Mouse (Mus musculus) forebrain, embryonic 12.5 days (tissue): Measurements from ENCODE around the gene Vars. TPM values are rescaled to one million over a fixed set of nuclear protein-coding genes. Genes with fewer than 3 reads are reported as not detected.
A peak's percentile ranks its signal among the peaks of the same experiment; 100 is the strongest.

Experiments used
- ATAC-seq: fragments of 200-750 bp; cut with Nextera tagmentation; 2 replicates; pipeline ENCODE4 v1.8.0; 2017; ENCODE audit warnings: moderate TSS enrichment; ENCODE audit not compliant: low FRiP score
- H3K27ac ChIP-seq: fragments of 300-500 bp; sonication (generic); 2 replicates; pipeline ENCODE4 v1.5.1; 2016; ENCODE audit warnings: mild to moderate bottlenecking
- H3K27me3 ChIP-seq: fragments of 300-500 bp; sonication (generic); 2 replicates; pipeline ENCODE4 v1.6.1; 2016; ENCODE audit warnings: mild to moderate bottlenecking
- H3K36me3 ChIP-seq: fragments of 300-500 bp; sonication (generic); replicated peaks from 2 replicates; pipeline ENCODE4 v1.6.1; 2016; ENCODE audit warnings: mild to moderate bottlenecking
- H3K4me1 ChIP-seq: fragments of 300-500 bp; sonication (generic); 2 replicates; pipeline ENCODE4 v1.6.1; 2016
- H3K4me2 ChIP-seq: fragments of 300-500 bp; sonication (generic); 2 replicates; pipeline ENCODE4 v1.6.1; 2016; ENCODE audit warnings: mild to moderate bottlenecking, moderate library complexity
- H3K4me3 ChIP-seq: fragments of 300-500 bp; sonication (generic); replicated peaks from 2 replicates; pipeline ENCODE4 v1.5.1; 2016; ENCODE audit warnings: mild to moderate bottlenecking
- H3K9ac ChIP-seq: fragments of 300-500 bp; sonication (generic); 2 replicates; pipeline ENCODE4 v1.6.1; 2016; ENCODE audit warnings: mild to moderate bottlenecking
- H3K9me3 ChIP-seq: fragments of 300-500 bp; sonication (generic); 2 replicates; pipeline ENCODE4 v1.6.1; 2016
- WGBS: fragments of 180-500 bp; shearing (Covaris S2); methylation state at CpG from one replicate; pipeline ENCODE4 v1.1.7; 2016; 5-methylcytosine and 5-hydroxymethylcytosine counted together
- polyA plus RNA-seq: library from polyadenylated mRNA; unstranded; fragments of >200 nt; fragmentation: Nextera tagmentation; extraction: Ambion mirVana; gene quantifications from 2 replicates; pipeline ENCODE4 v1.2.1, GENCODE M21; 2016

Vars gene
- polyA plus RNA-seq, 1 experiment from 2014 or later: 159 TPM

- Histone ChIP-seq H3K4me2 (peak overlapping the region; percentile 78), H3K4me3 (no peak overlapping the region), H3K27ac (peak overlapping the region; percentile 96), H3K36me3 (peaks cover 16% of the 10 kb centered on the region), H3K27me3 (no peaks in the 10 kb centered on the region), H3K4me1 (peaks cover 65% of the 10 kb centered on the region), H3K9me3 (no peaks in the 10 kb centered on the region), H3K9ac (no peak overlapping the region)
- 81% methylated on average over 5 of the region's 5 CpGs for WGBS
- no peak for ATAC-seq
Observed at GRCm38 (mm10) chr17:35048932-35049440, 48.2 kb downstream of the Vars start.

GRCm38 (mm10) chr17:35049561-35050016 lies 48.8 kb downstream of the Vars start, which contains the start of gene Clic1:
Clic1 (plus strand) TSS chr17:35049966.
- Histone ChIP-seq H3K9me3 (no peaks in the 10 kb centered on the region), H3K27me3 (no peaks in the 10 kb centered on the region), H3K9ac (peak within 1 kb of the TSS; percentile 85), H3K36me3 (peaks cover 22% of the 10 kb centered on the region), H3K27ac (peak within 1 kb of the TSS; percentile 96), H3K4me1 (peaks cover 65% of the 10 kb centered on the region), H3K4me3 (peak within 1 kb of the TSS; percentile 46), H3K4me2 (peak within 1 kb of the TSS; percentile 78)
- ATAC-seq: 0 out of 2 replicates have a peak, but pooled peaks have one; percentile 2
- 3% methylated on average over 11 of the region's 11 CpGs for WGBS

- no peak for ATAC-seq
- under 1% methylated on average over 27 of the region's 27 CpGs for WGBS
Observed at GRCm38 (mm10) chr17:35050126-35050750, 49.5 kb downstream of the Vars start.

GRCm38 (mm10) chr17:35051156-35052086 lies 50.6 kb downstream of the Vars start:
- peak; percentile 56 for ATAC-seq
- H3K9ac ChIP-seq: peak overlapping the region; percentile 85
- H3K9me3 ChIP-seq: no peaks in the 10 kb centered on the region
- H3K4me3 ChIP-seq: peak overlapping the region; percentile 46
- peak overlapping the region; percentile 78 for H3K4me2 ChIP-seq
- 2% methylated on average over 20 of the region's 21 CpGs for WGBS
- H3K36me3 ChIP-seq: peaks cover 39% of the 10 kb centered on the region
- H3K4me1 ChIP-seq: peaks cover 57% of the 10 kb centered on the region
- H3K27me3 ChIP-seq: no peaks in the 10 kb centered on the region
- peak overlapping the region; percentile 96 for H3K27ac ChIP-seq

More at GRCm38 (mm10) chr17:35050126-35050750, 49.5 kb downstream of the Vars start:
- peak overlapping the region; percentile 78 for H3K4me2 ChIP-seq
- H3K4me3 ChIP-seq: peak overlapping the region; percentile 46
- H3K27ac ChIP-seq: peak overlapping the region; percentile 96
- H3K27me3 ChIP-seq: no peaks in the 10 kb centered on the region
- peaks cover 62% of the 10 kb centered on the region for H3K4me1 ChIP-seq
- H3K9ac ChIP-seq: peak overlapping the region; percentile 85
- no peaks in the 10 kb centered on the region for H3K9me3 ChIP-seq
- peaks cover 27% of the 10 kb centered on the region for H3K36me3 ChIP-seq

GRCm38 (mm10) chr17:35052271-35052798 lies 51.5 kb downstream of the Vars start:
- H3K27ac ChIP-seq: peak overlapping the region; percentile 96
- H3K4me2 ChIP-seq: peak overlapping the region; percentile 78
- H3K4me3 ChIP-seq: no peak overlapping the region
- no peaks in the 10 kb centered on the region for H3K27me3 ChIP-seq
- 77% methylated on average over 12 of the region's 12 CpGs for WGBS
- H3K36me3 ChIP-seq: peaks cover 44% of the 10 kb centered on the region
- H3K4me1 ChIP-seq: peaks cover 51% of the 10 kb centered on the region
- H3K9ac ChIP-seq: peak overlapping the region; percentile 85
- H3K9me3 ChIP-seq: no peaks in the 10 kb centered on the region
- no peak for ATAC-seq

GRCm38 (mm10) chr17:35055691-35056495 lies 55.1 kb downstream of the Vars start:
- no peak overlapping the region for H3K4me3 ChIP-seq
- no peak for ATAC-seq
- H3K27ac ChIP-seq: no peak overlapping the region
- no peak overlapping the region for H3K9ac ChIP-seq
- H3K4me2 ChIP-seq: no peak overlapping the region
- WGBS: 90% methylated on average over 7 of the region's 7 CpGs
- H3K4me1 ChIP-seq: peaks cover 43% of the 10 kb centered on the region
- H3K9me3 ChIP-seq: no peaks in the 10 kb centered on the region
- H3K27me3 ChIP-seq: no peaks in the 10 kb centered on the region
- H3K36me3 ChIP-seq: peaks cover 52% of the 10 kb centered on the region

- WGBS: 71% methylated on average over 3 of the region's 3 CpGs
- Histone ChIP-seq H3K4me2 (no peak overlapping the region), H3K36me3 (peaks cover 62% of the 10 kb centered on the region), H3K9me3 (no peaks in the 10 kb centered on the region), H3K4me3 (no peak overlapping the region), H3K27ac (no peak overlapping the region), H3K9ac (no peak overlapping the region), H3K27me3 (no peaks in the 10 kb centered on the region), H3K4me1 (peaks cover 33% of the 10 kb centered on the region)
- ATAC-seq: no peak
Observed at GRCm38 (mm10) chr17:35057090-35057489, 56.3 kb downstream of the Vars start.

- Histone ChIP-seq H3K4me3 (peak overlapping the region; percentile 77), H3K27me3 (peaks cover 5% of the 10 kb centered on the region), H3K4me1 (peaks cover 23% of the 10 kb centered on the region), H3K9ac (no peak overlapping the region), H3K4me2 (no peak overlapping the region), H3K27ac (peak overlapping the region; percentile 94), H3K36me3 (peaks cover 61% of the 10 kb centered on the region), H3K9me3 (no peaks in the 10 kb centered on the region)
- 68% methylated on average over 9 of the region's 9 CpGs for whole genome bisulfite sequencing
- ATAC-seq: no peak; the same call in 1 of the 2 replicates
Observed at GRCm38 (mm10) chr17:35058316-35058715, 57.5 kb downstream of the Vars start.

GRCm38 (mm10) chr17:35058911-35059892 lies 58.4 kb downstream of the Vars start, which contains the start of gene Ddah2:
Ddah2 (plus strand) TSS chr17:35059035.
- ATAC-seq: peak; percentile 94
- Histone ChIP-seq H3K36me3 (peaks cover 58% of the 10 kb centered on the region), H3K9ac (peak within 1 kb of the TSS; percentile 82), H3K4me3 (peak within 1 kb of the TSS; percentile 77), H3K27me3 (peaks cover 14% of the 10 kb centered on the region), H3K27ac (peak within 1 kb of the TSS; percentile 94), H3K4me2 (peak within 1 kb of the TSS; percentile 91), H3K4me1 (peaks cover 26% of the 10 kb centered on the region), H3K9me3 (no peaks in the 10 kb centered on the region)
- under 1% methylated on average over 56 of the region's 57 CpGs for WGBS

GRCm38 (mm10) chr17:35060071-35060470 lies 59.3 kb downstream of the Vars start:
- ATAC-seq: no peak
- Histone ChIP-seq H3K4me1 (peaks cover 35% of the 10 kb centered on the region), H3K27ac (0 out of 2 replicates have a peak overlapping the region, but pooled peaks have one; percentile 94)

More at GRCm38 (mm10) chr17:35060071-35060470, 59.3 kb downstream of the Vars start:
- Histone ChIP-seq H3K4me2 (peak overlapping the region; percentile 91), H3K36me3 (peaks cover 51% of the 10 kb centered on the region), H3K9ac (peak overlapping the region; percentile 82), H3K9me3 (no peaks in the 10 kb centered on the region), H3K27me3 (peaks cover 23% of the 10 kb centered on the region), H3K4me3 (peak overlapping the region; percentile 77)
- 22% methylated on average over 14 of the region's 14 CpGs for WGBS
